Mouse (Mus musculus): ENCODE measurements around the gene Elmo3. TPM values are rescaled to one million over a fixed set of nuclear protein-coding genes. Genes with fewer than 3 reads are reported as not detected.
"Not testable (repeated sequence)": the region's sequence is repeated elsewhere in the genome, so short reads cannot be mapped to it uniquely, and the experiment has no call there.

Elmo3 gene
- polyA plus RNA-seq, 1 experiment from 2014 or later, result 16.8 TPM

DNA sequence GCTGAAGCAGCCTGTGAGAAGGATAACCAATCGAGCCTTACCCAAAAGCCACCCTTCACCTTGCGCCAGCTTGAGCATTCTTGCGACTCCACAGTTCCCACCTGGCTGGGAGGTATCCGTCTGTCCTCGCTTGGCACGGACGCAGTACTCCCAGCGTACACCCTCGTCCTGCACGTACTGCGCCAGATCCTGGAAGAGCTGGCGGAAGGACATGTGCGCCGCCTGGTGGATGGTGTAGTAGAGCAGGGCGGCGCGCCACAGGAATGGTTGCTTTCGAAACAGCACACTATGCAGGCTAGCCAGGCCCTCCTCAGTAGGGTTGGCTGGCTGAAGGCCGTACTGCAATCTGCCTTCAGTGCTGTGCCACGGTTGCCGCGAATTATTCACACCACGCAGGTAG is 22.3 kb upstream of the Elmo3 start:
- no peak overlapping the region for H3K9ac ChIP-seq (ENCODE audit: low read length)
- peaks cover 20% of the 10 kb centered on the region for H3K36me3 ChIP-seq (ENCODE audit: control insufficient read depth, insufficient read depth, low read length)
- 26% methylated on average over 23 of the region's 23 CpGs for WGBS
- H3K4me1 ChIP-seq (replicated peaks; ENCODE audit: control insufficient read depth, insufficient read depth, low read length), result no peaks in the 10 kb centered on the region
- H3K9me3 ChIP-seq (ENCODE audit: control insufficient read depth, low read length), result no peaks in the 10 kb centered on the region
- DNase-seq (ENCODE audit: low spot score) (peak; percentile 77), ATAC-seq (replicated peaks; ENCODE audit: low FRiP score, low TSS enrichment, low read depth) (peak; percentile 28)
- peaks cover 22% of the 10 kb centered on the region for H3K27me3 ChIP-seq (replicated peaks; ENCODE audit: control insufficient read depth, insufficient read depth, low read length)
- no peak overlapping the region for H3K4me3 ChIP-seq (ENCODE audit: low read depth, low read length)
- no peak overlapping the region for H3K4me2 ChIP-seq (ENCODE audit: low read length)
- no peak overlapping the region for H3K27ac ChIP-seq (ENCODE audit: low read depth)

DNA sequence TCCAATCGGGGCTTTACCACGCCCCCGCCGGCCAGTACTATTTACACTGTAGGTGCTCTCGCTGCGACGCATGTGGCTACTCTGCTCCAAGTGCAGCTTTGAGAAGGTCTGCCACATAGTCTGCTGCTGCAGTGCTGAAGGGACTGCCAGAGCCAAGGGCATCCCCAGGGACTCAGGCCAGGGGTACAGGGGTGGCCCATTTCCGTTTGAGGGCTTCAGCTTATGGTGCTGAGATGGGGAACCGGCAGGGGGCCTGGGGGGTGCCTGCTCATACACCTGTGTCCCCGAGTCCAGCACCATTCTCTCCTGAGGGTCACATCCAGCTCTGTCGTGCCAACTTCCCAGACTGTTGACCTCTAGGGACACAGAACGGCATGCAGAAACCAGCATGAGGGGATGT is 19.9 kb upstream of the Elmo3 start:
- peaks cover 20% of the 10 kb centered on the region for H3K36me3 ChIP-seq (ENCODE audit: control insufficient read depth, insufficient read depth, low read length)
- no peak overlapping the region for H3K4me2 ChIP-seq (ENCODE audit: low read length)
- 41% methylated on average over 12 of the region's 12 CpGs for WGBS
- no peak for ATAC-seq (replicated peaks; ENCODE audit: low FRiP score, low TSS enrichment, low read depth)
- no peak overlapping the region for H3K27ac ChIP-seq (ENCODE audit: low read depth)
- H3K4me1 ChIP-seq (replicated peaks; ENCODE audit: control insufficient read depth, insufficient read depth, low read length), result peaks cover 9% of the 10 kb centered on the region
- peaks cover 7% of the 10 kb centered on the region for H3K27me3 ChIP-seq (replicated peaks; ENCODE audit: control insufficient read depth, insufficient read depth, low read length)
- no peaks in the 10 kb centered on the region for H3K9me3 ChIP-seq (ENCODE audit: control insufficient read depth, low read length)
- DNase-seq (ENCODE audit: low spot score), result no peak
- H3K9ac ChIP-seq (ENCODE audit: low read length), result no peak overlapping the region
- H3K4me3 ChIP-seq (ENCODE audit: low read depth, low read length), result no peak overlapping the region

DNA sequence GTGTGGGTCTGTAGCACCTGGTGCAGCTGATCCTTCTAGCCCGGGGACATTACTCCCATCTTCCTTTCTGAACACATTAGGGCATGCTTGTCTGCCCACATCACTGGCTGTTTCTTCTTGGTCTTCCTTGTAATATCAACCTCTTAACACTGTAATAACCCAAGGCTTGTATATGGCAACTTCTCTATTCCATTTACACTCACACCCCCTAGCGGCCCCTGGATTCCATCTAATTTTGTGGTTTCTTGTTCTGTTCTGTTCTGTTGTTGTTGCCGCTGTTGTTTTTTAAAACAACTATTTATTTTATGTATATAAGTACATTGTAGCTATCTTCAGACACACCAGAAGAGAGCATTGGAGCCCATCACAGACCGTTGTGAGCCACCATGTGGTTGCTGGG is 18.5 kb upstream of the Elmo3 start:
- peaks cover 10% of the 10 kb centered on the region for H3K27me3 ChIP-seq (replicated peaks; ENCODE audit: control insufficient read depth, insufficient read depth, low read length)
- DNase-seq (ENCODE audit: low spot score) (no peak), ATAC-seq (replicated peaks; ENCODE audit: low FRiP score, low TSS enrichment, low read depth) (no peak)
- no peak overlapping the region for H3K9ac ChIP-seq (ENCODE audit: low read length)
- H3K4me3 ChIP-seq (ENCODE audit: low read depth, low read length), result no peak overlapping the region
- H3K4me1 ChIP-seq (replicated peaks; ENCODE audit: control insufficient read depth, insufficient read depth, low read length), result peaks cover 10% of the 10 kb centered on the region
- no peak overlapping the region for H3K27ac ChIP-seq (ENCODE audit: low read depth)
- peaks cover 14% of the 10 kb centered on the region for H3K36me3 ChIP-seq (ENCODE audit: control insufficient read depth, insufficient read depth, low read length)
- no peak overlapping the region for H3K4me2 ChIP-seq (ENCODE audit: low read length)
- H3K9me3 ChIP-seq (ENCODE audit: control insufficient read depth, low read length), result no peaks in the 10 kb centered on the region
- WGBS, result 88% methylated on average over 4 of the region's 4 CpGs

DNA sequence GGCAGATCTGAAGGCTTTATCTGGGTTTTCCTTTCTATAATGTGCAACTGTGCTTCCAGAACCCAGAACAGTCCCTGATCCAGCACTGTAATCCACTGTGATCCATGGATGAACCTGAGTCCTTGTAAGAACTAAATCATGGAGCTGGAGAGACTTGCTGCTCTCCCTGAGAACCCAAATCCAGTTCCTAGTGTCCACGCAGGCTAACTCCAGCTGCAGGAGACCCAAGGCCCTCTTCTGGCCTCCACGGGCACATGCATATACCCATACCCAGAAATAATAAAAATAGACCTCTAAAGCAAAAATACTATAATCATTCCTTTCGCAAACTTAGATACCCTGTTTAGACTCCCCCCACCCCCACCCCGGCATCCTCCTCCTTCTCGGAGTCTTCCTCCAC is 17.2 kb upstream of the Elmo3 start:
- WGBS, result 90% methylated on average over 5 of the region's 5 CpGs

DNA sequence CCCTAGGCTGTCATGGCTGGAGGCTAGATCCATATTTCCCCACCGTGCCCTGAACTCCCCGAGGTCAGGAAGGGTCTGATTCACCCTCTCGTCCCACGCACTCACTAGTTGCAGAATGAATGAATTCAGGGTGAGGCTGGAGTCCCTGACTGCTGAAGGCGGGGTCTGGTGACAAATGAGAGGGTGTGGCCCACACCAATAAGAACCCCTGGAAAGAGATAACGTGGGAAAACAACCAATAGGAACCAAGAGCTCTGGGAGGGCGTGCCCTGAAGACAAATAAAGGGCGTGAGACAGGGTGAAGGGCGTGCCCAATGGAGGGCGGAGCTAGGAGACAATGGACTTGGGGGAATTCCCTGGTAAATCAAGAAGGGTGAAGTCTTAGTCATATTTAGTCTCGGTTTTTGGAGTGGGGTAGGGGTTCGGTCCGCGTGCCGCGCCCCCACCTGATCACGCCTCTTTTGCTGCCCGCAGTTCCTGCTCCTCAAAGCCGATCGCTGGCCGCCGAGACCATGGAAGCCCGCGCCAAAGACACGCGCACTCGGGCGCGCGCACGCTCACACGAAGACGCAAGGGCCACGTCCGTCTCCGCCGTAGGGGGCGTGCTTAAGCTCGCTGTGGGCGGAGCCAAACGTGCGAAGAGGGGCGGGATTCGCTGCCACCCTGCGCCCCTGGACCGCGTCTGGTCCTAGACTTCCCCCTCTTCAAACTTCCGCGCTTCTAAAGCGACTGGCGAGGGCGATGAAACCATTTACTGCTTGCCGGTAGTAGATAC is 16.3 kb upstream of the Elmo3 start:
- H3K9me3 ChIP-seq (ENCODE audit: control insufficient read depth, low read length), result no peaks in the 10 kb centered on the region
- DNase-seq (ENCODE audit: low spot score), result peak; percentile 98
- peaks cover 10% of the 10 kb centered on the region for H3K27me3 ChIP-seq (replicated peaks; ENCODE audit: control insufficient read depth, insufficient read depth, low read length)
- peak; percentile 90 for ATAC-seq (replicated peaks; ENCODE audit: low FRiP score, low TSS enrichment, low read depth)
- WGBS, result under 1% methylated on average over 53 of the region's 53 CpGs
- peak overlapping the region; percentile 61 for H3K9ac ChIP-seq (ENCODE audit: low read length)
- H3K4me3 ChIP-seq (ENCODE audit: low read depth, low read length), result peak overlapping the region; percentile 51
- H3K27ac ChIP-seq (ENCODE audit: low read depth), result peak overlapping the region; percentile 71; the same call in 1 of the 2 replicates
- peaks cover 10% of the 10 kb centered on the region for H3K4me1 ChIP-seq (replicated peaks; ENCODE audit: control insufficient read depth, insufficient read depth, low read length)
- H3K36me3 ChIP-seq (ENCODE audit: control insufficient read depth, insufficient read depth, low read length), result peaks cover 5% of the 10 kb centered on the region; the same call in 1 of the 2 replicates
- H3K4me2 ChIP-seq (ENCODE audit: low read length), result peak overlapping the region; percentile 85

More for the DNA sequence above, 17.2 kb upstream of the Elmo3 start:
- peaks cover 10% of the 10 kb centered on the region for H3K27me3 ChIP-seq (replicated peaks; ENCODE audit: control insufficient read depth, insufficient read depth, low read length)
- peaks cover 5% of the 10 kb centered on the region for H3K36me3 ChIP-seq (ENCODE audit: control insufficient read depth, insufficient read depth, low read length)
- DNase-seq (ENCODE audit: low spot score) (no peak), ATAC-seq (replicated peaks; ENCODE audit: low FRiP score, low TSS enrichment, low read depth) (no peak)
- 0 out of 2 replicates have a peak overlapping the region, but pooled peaks have one; percentile 51 for H3K4me3 ChIP-seq (ENCODE audit: low read depth, low read length)
- no peaks in the 10 kb centered on the region for H3K9me3 ChIP-seq (ENCODE audit: control insufficient read depth, low read length)
- peak overlapping the region; percentile 85 for H3K4me2 ChIP-seq (ENCODE audit: low read length)
- peaks cover 10% of the 10 kb centered on the region for H3K4me1 ChIP-seq (replicated peaks; ENCODE audit: control insufficient read depth, insufficient read depth, low read length)
- H3K9ac ChIP-seq (ENCODE audit: low read length), result no peak overlapping the region
- H3K27ac ChIP-seq (ENCODE audit: low read depth), result no peak overlapping the region

DNA sequence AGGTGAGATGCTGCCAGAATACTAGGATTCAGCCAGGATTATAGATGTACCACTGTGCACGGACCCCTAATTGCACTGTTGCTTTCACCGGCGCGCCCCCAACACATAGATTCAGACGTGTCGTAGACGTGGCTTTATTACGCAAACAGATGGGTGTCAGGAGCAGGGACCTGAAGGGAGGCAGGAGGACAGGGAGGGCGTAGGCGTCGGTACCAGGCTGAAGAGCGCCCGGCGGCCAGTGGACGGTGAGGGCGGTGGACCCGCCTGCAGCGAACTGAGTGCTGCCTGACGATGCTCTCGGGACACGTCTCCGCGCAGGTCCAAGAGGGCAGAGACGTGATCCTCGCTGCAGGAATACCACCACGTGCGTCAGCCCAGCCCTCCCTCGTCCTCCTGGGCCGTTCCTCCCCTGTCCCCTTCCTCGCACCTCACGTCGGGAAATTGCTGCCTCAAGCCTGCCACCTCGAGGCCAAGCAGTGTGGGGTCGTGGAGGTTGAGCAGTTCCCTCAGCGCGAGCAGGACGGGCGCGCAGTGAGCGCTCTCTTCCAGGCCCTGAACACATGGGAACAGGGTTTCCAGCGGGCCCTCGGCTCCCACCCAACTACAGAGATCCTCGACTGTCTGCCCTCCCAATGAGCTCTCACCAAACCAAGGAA is 15.5 kb upstream of the Elmo3 start, which contains the start of gene 4931428F04Rik:
4931428F04Rik (minus strand) TSS at position 60 of the 656 bp plus-strand sequence.
- Histone ChIP-seq H3K36me3 (ENCODE audit: control insufficient read depth, insufficient read depth, low read length) (peaks cover under 1% of the 10 kb centered on the region; the same call in 1 of the 2 replicates), H3K27ac (ENCODE audit: low read depth) (peak within 1 kb of the TSS; percentile 71; the same call in 1 of the 2 replicates), H3K4me1 (replicated peaks; ENCODE audit: control insufficient read depth, insufficient read depth, low read length) (peaks cover 10% of the 10 kb centered on the region), H3K9ac (ENCODE audit: low read length) (peak within 1 kb of the TSS; percentile 61), H3K27me3 (replicated peaks; ENCODE audit: control insufficient read depth, insufficient read depth, low read length) (peaks cover 10% of the 10 kb centered on the region), H3K9me3 (ENCODE audit: control insufficient read depth, low read length) (no peaks in the 10 kb centered on the region), H3K4me2 (ENCODE audit: low read length) (peak within 1 kb of the TSS; percentile 85), H3K4me3 (ENCODE audit: low read depth, low read length) (peak within 1 kb of the TSS; percentile 51)
- peak; percentile 15 for ATAC-seq (replicated peaks; ENCODE audit: low FRiP score, low TSS enrichment, low read depth)
- 3% methylated on average over 43 of the region's 43 CpGs for WGBS
- peak; percentile 76 for DNase-seq (ENCODE audit: low spot score)

DNA sequence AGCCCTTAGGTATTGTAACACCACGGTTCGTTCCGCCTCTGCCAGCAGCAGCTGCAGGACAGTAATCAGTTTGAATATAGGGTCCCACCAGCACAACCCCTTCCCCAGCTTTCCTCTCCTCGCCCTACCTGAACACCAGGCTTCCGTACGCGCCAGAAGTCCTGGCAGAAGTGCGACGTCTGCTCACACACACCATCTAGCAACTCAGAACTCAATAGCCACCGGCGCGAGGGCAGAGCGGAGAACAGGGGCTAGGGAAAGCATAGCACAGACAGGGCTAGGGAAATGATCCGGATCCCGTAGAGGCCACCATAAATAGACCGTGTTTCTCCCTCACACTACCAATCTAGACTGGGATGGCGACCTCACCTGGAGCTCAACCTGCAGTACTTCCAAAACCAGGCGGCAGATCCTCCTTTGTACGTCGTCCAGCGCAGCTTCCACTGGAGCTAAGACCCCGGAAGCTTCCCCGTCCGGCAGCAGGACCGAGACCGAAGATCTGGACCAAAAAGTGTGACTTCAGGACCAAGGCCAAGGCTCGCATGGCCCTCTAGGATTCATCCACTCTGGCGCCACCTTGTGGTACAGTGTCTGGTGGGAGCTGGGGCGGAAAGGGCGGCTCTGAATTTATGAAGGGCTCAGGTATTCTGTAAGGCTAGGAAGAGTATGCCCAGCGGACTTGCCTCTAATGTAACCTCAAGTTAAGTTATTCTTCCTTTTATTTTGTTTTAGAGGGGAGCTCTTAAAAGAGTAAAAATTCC is 14.7 kb upstream of the Elmo3 start:
- no peak for ATAC-seq (replicated peaks; ENCODE audit: low FRiP score, low TSS enrichment, low read depth)
- peaks cover 10% of the 10 kb centered on the region for H3K27me3 ChIP-seq (replicated peaks; ENCODE audit: control insufficient read depth, insufficient read depth, low read length)
- H3K9ac ChIP-seq (ENCODE audit: low read length), result no peak overlapping the region
- H3K4me3 ChIP-seq (ENCODE audit: low read depth, low read length), result no peak overlapping the region
- DNase-seq (ENCODE audit: low spot score), result peak; percentile 99
- H3K9me3 ChIP-seq (ENCODE audit: control insufficient read depth, low read length), result no peaks in the 10 kb centered on the region
- H3K27ac ChIP-seq (ENCODE audit: low read depth), result no peak overlapping the region
- WGBS, result 8% methylated on average over 31 of the region's 31 CpGs
- H3K4me1 ChIP-seq (replicated peaks; ENCODE audit: control insufficient read depth, insufficient read depth, low read length), result peaks cover 10% of the 10 kb centered on the region
- H3K36me3 ChIP-seq (ENCODE audit: control insufficient read depth, insufficient read depth, low read length), result no peaks in the 10 kb centered on the region
- H3K4me2 ChIP-seq (ENCODE audit: low read length), result peak overlapping the region; percentile 85; the same call in 1 of the 2 replicates

DNA sequence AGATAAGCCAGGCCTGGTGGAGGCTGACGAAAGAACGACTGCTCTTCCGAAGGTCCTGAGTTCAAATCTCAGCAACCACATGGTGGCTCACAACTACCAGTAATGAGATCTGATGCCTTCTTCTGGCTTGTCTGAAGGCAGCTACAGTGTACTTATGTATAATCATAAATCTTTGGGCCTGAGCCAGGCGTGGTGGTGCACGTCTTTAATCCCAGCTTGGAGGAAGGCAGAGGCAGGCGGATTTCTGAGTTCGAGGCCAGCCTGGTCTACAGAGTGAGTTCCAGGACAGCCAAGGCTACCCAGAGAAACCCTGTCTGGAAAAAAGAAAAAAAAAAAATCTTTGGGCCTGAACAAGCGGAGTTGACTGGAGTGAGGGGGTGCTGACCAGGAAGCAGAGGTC is 14.0 kb upstream of the Elmo3 start:
- H3K4me2 ChIP-seq (ENCODE audit: low read length); H3K36me3 ChIP-seq (ENCODE audit: control insufficient read depth, insufficient read depth, low read length); H3K9ac ChIP-seq (ENCODE audit: low read length); DNase-seq (ENCODE audit: low spot score); H3K4me3 ChIP-seq (ENCODE audit: low read depth, low read length); H3K9me3 ChIP-seq (ENCODE audit: control insufficient read depth, low read length); H3K27ac ChIP-seq (ENCODE audit: low read depth); ATAC-seq (replicated peaks; ENCODE audit: low FRiP score, low TSS enrichment, low read depth): not testable (repeated sequence)
- H3K27me3 ChIP-seq (replicated peaks; ENCODE audit: control insufficient read depth, insufficient read depth, low read length), result peaks cover 10% of the 10 kb centered on the region
- 85% methylated on average over 8 of the region's 8 CpGs for WGBS
- peaks cover 10% of the 10 kb centered on the region for H3K4me1 ChIP-seq (replicated peaks; ENCODE audit: control insufficient read depth, insufficient read depth, low read length)

Data from intestine, embryonic 14.5 days (tissue).